Mouse (Mus musculus) C2C12 (cell line): Measurements from ENCODE around the gene Ebf4.

ENCODE experiments used
- CTCF ChIP-seq: IDR thresholded peaks from one replicate; pipeline ENCODE4 v1.5.1; 2011; ENCODE audit not compliant: control insufficient read depth, insufficient read depth, insufficient read length
- FOSL1 ChIP-seq: IDR thresholded peaks from one replicate; pipeline ENCODE4 v1.8.0; 2011; ENCODE audit warnings: mild to moderate bottlenecking, low read length; ENCODE audit not compliant: poor library complexity, insufficient read depth, severe bottlenecking
- MAX ChIP-seq: IDR thresholded peaks from one replicate; pipeline ENCODE4 v1.6.1; 2011; ENCODE audit warnings: mild to moderate bottlenecking, control low read depth
- USF1 ChIP-seq: IDR thresholded peaks from one replicate; pipeline ENCODE4 v1.6.1; 2011; ENCODE audit warnings: low read depth, mild to moderate bottlenecking, control low read depth, moderate library complexity

GRCm38 (mm10) chr2:130293486-130293885 is 1.5 kb upstream of the Ebf4 start:
- TF ChIP-seq USF1 (no peak), MAX (no peak), CTCF (no peak), FOSL1 (no peak)
